Mouse (Mus musculus) cerebellum, adult 8-10 months (tissue): ENCODE results near the gene Serf2.
"Not testable (repeated sequence)": the region's sequence is repeated elsewhere in the genome, so short reads cannot be mapped to it uniquely, and the experiment has no call there.

Experiments used
- DNase-seq: peaks from one replicate; pipeline ENCODE4 v3.0.0; 2022

Gene Serf2

DNA sequence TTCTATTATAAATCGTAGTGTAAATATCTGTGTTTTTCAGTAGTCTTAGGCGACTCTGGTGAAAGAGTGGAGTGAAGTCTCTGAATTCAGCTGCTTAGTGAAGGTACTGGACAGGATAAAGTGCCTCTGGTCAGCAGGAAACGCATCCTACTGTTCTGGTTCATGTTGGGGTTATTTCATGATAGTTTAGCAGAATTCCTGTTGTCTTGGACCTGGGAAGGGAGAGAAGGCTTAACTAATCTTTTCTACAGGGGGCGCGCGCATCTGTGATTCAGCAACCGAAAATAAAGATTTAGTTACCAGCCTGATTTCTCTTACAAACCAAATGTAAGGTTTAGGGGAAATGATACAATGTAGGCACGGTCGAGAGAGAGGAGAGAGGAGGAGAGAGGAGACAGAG is 859 bp upstream of the Serf2 start:
- DNase-seq = peak; percentile 35

DNA sequence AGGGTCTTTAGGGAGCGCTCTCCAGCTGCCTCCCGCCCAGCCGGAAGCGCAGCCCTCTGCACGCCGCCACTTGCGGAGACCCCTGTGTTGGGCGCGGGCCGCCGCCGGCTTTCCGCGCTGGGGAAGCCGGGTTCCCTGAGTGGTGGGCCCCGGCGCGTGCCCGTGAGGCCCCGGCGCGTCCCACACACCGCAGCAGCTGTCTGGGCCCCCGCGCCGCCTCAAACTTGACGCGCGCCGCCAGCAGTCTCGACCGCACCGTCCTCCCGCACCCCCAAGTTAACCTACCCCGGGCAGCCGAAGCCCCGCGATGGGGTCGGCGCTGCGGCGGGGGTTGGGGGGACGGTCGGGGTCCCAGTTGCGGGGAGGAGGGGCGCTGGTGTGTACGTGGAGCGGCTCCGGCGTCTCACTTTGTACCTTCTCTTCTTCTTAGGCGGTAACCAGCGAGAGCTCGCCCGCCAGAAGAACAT is 583 bp downstream of the Serf2 start:
- DNase-seq = no peak

GRCm38 (mm10) chr2:121450093-121450492 is 1.1 kb downstream of the Serf2 start:
- DNase-seq = no peak

DNA sequence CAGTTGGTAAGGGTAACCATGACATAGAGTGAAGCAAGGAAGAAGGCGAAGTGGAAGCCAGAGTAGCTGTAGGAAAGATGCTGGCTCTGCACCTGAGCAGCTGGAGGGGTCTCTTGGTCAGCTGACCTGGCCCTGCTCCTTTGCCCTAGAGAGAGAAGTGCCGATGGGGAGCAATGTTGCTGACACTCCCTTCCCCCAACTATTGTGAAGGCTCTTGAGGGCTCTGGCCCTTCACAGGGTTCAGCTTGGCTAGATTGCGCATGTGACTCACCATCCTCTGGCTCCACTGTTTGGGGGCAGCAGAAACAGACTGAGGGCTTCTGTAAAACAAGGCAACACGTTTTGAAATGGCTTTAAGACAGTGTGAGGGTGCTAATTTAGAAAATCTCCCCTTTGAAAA is 3.4 kb downstream of the Serf2 start:
- DNase-seq = no peak

- no peak for DNase-seq
Observed at GRCm38 (mm10) chr2:121452990-121453389, 4.0 kb downstream of the Serf2 start, which contains the start of gene Hypk. TSS of gene Hypk (plus strand) at chr2:121453290.

DNA sequence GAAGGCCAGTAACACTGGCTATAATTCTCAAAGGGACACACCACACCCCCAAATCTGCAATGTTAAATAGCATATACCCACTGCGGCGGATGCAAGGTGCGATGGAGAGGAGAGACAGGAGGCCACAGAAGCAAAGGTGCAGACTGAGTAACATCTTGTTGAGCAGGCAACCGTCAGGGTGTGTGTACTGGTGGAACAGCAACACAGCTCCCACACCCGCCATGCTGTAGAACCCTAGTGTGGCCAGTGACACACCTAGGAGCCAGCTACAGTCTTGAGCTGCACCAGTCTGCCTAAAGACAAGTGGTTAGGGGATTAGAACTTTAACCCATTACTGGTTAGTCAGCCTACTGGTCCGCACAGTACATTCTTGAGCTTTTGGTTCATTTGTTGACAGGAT is 4.9 kb downstream of the Serf2 start:
- no peak for DNase-seq

- DNase-seq = no peak
Observed at GRCm38 (mm10) chr2:121455534-121455933, 6.5 kb downstream of the Serf2 start.

GRCm38 (mm10) chr2:121456692-121457642 is 8.0 kb downstream of the Serf2 start, which contains the start of gene Serinc4:
TSS of gene Serinc4 (minus strand) at chr2:121456781.
- peak; percentile 66 for DNase-seq

- no peak for DNase-seq
Observed at GRCm38 (mm10) chr2:121460071-121460470, 11.1 kb downstream of the Serf2 start.

- DNase-seq = not testable (repeated sequence)
Observed at GRCm38 (mm10) chr2:121468982-121469381, 20.0 kb downstream of the Serf2 start.

DNA sequence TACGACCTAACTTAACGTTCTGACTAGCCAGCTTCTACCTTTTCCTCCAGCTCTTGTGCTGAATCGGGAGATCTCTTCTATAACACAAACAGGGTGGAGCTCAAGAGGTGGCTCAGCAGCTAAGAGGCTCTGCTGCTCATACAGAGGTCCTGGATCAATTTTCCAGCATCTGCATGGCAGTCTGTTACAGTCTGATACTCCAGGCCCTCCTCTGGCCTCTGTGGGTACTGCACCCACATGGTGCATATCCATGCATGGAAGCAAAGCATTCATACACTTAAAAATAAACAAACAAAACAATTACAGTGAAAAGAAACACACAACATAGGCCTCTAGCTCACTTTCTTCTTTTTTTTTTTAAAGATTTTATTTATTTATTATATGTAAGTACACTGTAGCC is 23.8 kb downstream of the Serf2 start:
- DNase-seq = not testable (repeated sequence)

DNA sequence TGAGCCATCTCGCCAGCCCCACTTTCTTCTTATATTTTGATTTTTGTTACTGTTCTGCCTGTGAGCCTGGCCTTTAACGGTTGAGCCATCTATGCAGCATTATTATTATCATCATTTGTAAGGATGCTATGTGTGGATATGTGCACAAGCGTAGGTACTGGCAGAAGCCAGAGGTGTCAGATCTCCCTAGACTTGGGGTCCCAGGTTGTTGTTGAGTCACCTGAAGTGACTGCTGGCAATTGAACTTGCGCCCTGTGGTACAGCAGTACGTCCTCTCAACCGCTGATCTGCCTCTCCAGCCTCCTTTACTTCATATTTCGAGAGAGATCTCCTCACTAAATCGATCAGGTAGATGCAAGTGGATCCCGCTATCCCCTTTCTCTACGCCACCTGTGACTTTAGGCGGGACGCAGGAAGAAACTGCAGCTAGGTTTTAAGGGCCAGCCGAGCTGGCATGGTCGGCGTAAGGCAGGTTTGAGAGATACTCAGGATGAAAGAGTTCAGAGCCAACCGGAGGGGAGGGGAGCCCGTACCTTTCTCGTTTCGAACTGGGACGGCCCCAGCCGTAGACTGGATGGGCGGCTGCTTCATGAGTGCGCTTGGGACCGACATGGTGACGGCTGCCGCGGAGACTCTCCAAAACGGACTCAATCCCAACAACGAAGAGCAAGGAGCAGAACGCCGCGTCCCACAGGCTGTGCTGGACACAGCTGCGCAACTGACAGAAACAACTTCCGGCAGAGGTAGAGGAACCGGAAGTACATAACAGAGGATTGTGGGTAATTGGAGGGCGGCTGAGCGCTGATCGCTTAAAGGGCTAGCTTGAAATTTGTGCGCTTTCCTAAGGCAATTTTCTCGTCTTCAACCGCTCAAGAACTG is 24.5 kb downstream of the Serf2 start, which contains the start of gene Mfap1b:
Gene Mfap1b, minus strand, starts transcription at position 767 of the 879 bp plus-strand sequence.
- DNase-seq = peak; percentile 76

- DNase-seq = no peak
Observed at GRCm38 (mm10) chr2:121474180-121474535, 25.2 kb downstream of the Serf2 start.

DNA sequence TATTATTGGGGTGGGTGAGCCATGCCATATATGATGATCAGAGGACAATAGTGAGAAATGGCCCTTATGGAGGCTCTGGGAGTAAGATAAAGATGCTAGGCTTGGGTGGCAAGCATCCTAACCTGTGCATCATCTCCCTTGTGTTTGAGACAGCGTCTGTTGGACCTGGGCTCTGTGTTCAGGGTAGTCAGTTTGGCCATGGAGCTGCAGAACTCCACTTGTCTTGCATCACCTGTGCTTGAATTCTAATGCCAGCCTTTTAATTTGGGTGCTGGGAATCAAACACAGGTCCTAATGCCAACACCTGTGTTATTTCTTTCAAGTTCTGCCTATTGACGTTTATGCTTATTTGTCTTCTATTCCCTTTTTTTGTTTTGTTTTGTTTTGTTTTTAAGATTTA is 26.3 kb downstream of the Serf2 start:
- not testable (repeated sequence) for DNase-seq

GRCm38 (mm10) chr2:121477491-121478266 is 28.7 kb downstream of the Serf2 start:
- no peak for DNase-seq

DNA sequence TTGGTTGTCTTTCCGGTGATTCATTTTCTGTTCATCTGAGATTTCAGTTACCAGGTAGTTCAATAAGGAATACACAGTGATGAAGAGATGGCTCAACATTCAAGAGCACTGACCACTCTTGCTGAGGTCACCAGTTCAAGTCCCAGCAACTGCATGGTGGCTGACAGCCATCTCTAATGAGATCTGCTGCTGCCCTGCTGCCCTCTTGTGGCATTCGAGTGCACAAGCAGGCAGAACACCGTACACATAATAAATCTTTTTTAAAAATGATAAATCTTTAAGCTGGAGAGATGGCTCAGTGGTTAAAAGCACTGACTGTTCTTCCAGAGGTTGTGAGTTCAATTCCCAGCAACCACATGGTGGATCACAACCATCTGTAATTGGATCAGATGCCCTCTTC is 31.5 kb downstream of the Serf2 start:
- DNase-seq = no peak

DNA sequence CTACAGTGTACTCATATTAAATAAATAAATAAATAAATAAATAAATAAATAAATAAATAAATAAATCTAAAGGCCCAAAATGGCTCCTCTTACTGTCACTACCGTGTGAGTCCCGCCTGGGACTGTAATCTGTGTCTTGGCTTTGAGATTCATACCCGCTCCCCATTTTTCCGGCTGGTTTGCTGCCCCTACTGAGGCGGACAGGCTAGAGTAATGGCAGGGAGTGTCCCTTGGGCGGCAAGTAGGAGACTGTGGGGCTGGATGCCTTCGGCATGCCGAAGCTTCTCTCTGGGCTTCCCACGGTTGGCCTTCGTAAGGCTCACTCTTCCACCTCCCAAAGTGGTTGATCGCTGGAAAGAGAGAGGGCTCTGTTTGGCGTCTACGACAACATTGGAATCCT is 31.9 kb downstream of the Serf2 start:
- not testable (repeated sequence) for DNase-seq

DNA sequence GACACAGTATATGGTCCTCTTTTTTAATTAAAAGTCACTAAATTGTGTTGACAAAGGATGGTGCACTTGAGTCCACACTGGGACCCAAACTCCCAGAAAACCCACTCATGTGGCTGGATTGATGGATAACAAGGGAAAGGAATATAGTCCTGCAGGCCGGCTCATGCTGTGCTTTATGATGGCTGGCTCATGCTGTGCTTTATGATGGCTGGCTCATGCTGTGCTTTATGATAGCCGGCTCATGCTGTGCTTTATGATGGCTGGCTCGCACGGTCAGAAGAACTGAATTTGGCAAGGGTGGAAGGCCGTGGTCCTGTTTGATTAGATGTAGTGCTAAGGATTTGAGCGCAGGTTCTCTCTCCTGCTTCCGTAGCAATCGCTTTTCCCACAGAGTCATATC is 34.6 kb downstream of the Serf2 start:
- no peak for DNase-seq

- not testable (repeated sequence) for DNase-seq
Observed at GRCm38 (mm10) chr2:121484403-121484802, 35.4 kb downstream of the Serf2 start.

DNA sequence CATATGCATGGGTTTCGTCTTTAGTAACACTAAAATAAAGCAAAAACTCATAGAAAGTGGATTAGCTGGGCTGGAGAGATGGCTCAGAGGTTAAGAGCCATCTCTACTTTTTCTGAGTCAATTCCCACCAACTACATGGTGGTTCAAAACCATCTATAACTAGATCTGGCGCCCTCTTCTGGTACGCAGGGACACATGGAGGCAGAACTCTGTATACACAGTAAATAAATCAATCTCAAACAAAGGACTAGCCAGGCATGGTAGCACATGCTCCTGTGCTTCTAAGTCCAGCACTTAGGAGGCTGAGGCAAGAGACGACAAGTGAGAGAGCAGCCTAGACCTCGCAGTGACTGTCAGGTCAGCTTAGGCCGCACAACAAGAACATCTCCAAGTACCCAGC is 52.6 kb downstream of the Serf2 start:
- not testable (repeated sequence) for DNase-seq

DNA sequence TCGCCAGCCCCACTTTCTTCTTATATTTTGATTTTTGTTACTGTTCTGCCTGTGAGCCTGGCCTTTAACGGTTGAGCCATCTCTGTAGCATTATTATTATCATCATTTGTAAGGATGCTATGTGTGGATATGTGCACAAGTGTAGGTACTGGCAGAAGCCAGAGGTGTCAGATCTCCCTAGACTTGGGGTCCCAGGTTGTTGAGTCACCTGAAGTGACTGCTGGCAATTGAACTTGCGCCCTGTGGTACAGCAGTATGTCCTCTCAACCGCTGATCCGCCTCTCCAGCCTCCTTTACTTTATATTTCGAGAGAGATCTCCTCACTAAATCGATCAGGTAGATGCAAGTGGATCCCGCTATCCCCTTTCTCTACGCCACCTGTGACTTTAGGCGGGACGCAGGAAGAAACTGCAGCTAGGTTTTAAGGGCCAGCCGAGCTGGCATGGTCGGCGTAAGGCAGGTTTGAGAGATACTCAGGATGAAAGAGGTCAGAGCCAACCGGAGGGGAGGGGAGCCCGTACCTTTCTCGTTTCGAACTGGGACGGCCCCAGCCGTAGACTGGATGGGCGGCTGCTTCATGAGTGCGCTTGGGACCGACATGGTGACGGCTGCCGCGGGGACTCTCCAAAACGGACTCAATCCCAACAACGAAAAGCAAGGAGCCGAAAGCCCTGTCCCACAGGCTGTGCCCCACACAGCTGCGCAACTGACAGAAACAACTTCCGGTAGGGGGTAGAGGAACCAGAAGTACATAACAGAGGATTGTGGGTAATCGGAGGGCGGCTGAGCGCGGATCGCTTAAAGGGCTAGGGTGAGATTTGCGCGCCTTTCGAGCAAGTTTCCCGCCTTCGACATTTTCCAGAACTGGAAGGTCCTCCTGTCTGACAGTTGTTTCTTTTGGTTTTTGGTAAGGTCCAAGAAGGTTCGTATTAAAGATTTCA is 57.2 kb downstream of the Serf2 start, which contains the start of the genes Mfap1a and Wdr76:
Gene Mfap1a, minus strand, starts transcription at position 724 of the 941 bp plus-strand sequence.
Gene Wdr76, plus strand, starts transcription at position 782 of the 941 bp plus-strand sequence.
- DNase-seq = peak; percentile 76
